Mouse (Mus musculus) kidney, adult 2 months (tissue): ENCODE data around the gene Lyzl4. TPM values are rescaled to one million over a fixed set of nuclear protein-coding genes. Genes with fewer than 3 reads are reported as not detected.
A peak's percentile ranks its signal among the peaks of the same experiment; 100 is the strongest.
"Not testable (repeated sequence)": the region's sequence is repeated elsewhere in the genome, so short reads cannot be mapped to it uniquely, and the experiment has no call there.

Experiments used
- DNase-seq: peaks from one replicate; pipeline ENCODE4 v3.0.0; 2021
- H3K27ac ChIP-seq: fragments of 200-500 bp; 2 replicates; pipeline ENCODE4 v1.5.1; 2012; ENCODE audit warnings: low read depth, low read length, control low read depth, inconsistent platforms; ENCODE audit not compliant: insufficient read depth
- H3K27me3 ChIP-seq: fragments of 200-500 bp; replicated peaks from 2 replicates; pipeline ENCODE4 v1.6.1; 2012; ENCODE audit warnings: mild to moderate bottlenecking, moderate library complexity, low read length, inconsistent platforms; ENCODE audit not compliant: control insufficient read depth, insufficient read depth
- H3K36me3 ChIP-seq: fragments of 200-500 bp; 2 replicates; pipeline ENCODE4 v1.6.1; 2012; ENCODE audit warnings: mild to moderate bottlenecking, moderate library complexity, low read length, inconsistent platforms; ENCODE audit not compliant: control insufficient read depth, insufficient read depth
- H3K4me1 ChIP-seq: fragments of 200-500 bp; 2 replicates; pipeline ENCODE4 v1.6.1; 2011; ENCODE audit warnings: low read length; ENCODE audit not compliant: control insufficient read depth, insufficient read depth
- H3K4me3 ChIP-seq: fragments of 200-500 bp; 2 replicates; pipeline ENCODE4 v1.5.1; 2011; ENCODE audit warnings: mild to moderate bottlenecking, low read depth, low read length, control low read depth; ENCODE audit not compliant: insufficient read depth
- CTCF ChIP-seq: fragments of 200-500 bp; conservative IDR thresholded peaks from 2 replicates; pipeline ENCODE4 v1.5.1; 2011; ENCODE audit warnings: low read depth, mild to moderate bottlenecking, control low read depth, low read length, moderate library complexity, mixed read lengths; ENCODE audit not compliant: insufficient read depth, insufficient read length
- POLR2A ChIP-seq: fragments of 200-500 bp; IDR thresholded peaks from one replicate; pipeline ENCODE4 v1.6.1; 2011; ENCODE audit warnings: low read depth, low read length, control low read depth
- WGBS: fragments of 180-500 bp; shearing (Covaris S2); methylation state at CpG from one replicate; pipeline ENCODE4 v1.1.7; 2018; 5-methylcytosine and 5-hydroxymethylcytosine counted together
- polyA plus RNA-seq: library from polyadenylated mRNA; depleted of rRNA; stranded (reverse); fragments of >200 nt; gene quantifications from 2 replicates; pipeline ENCODE4 v1.2.3, GENCODE M21; 2012

Gene Lyzl4
- polyA plus RNA-seq, 1 experiment: 0.11 TPM

- WGBS: 24% methylated on average over 6 of the region's 6 CpGs
- Histone ChIP-seq H3K4me1 (no peaks in the 10 kb centered on the region), H3K27ac (no peak overlapping the region), H3K4me3 (no peak overlapping the region), H3K36me3 (no peaks in the 10 kb centered on the region), H3K27me3 (no peaks in the 10 kb centered on the region)
- DNase-seq: no peak
- TF ChIP-seq CTCF (no peak), POLR2A (no peak)
Observed at GRCm38 (mm10) chr9:121600861-121601427, 41.0 kb downstream of the Lyzl4 start.

- no peak overlapping the region for H3K4me3 ChIP-seq
- TF ChIP-seq POLR2A: no peak
- no peak for TF ChIP-seq CTCF
- DNase-seq: no peak
- no peak overlapping the region for H3K27ac ChIP-seq
- no peaks in the 10 kb centered on the region for H3K36me3 ChIP-seq
- H3K4me1 ChIP-seq: no peaks in the 10 kb centered on the region
- 41% methylated on average over 13 of the region's 13 CpGs for WGBS
- H3K27me3 ChIP-seq: no peaks in the 10 kb centered on the region
Observed at GRCm38 (mm10) chr9:121600201-121600860, 41.6 kb downstream of the Lyzl4 start.

GRCm38 (mm10) chr9:121599551-121599950 lies 42.3 kb downstream of the Lyzl4 start:
- no peaks in the 10 kb centered on the region for H3K36me3 ChIP-seq
- 59% methylated on average over 6 of the region's 6 CpGs for WGBS
- peak; percentile 40 for DNase-seq
- H3K4me1 ChIP-seq: no peaks in the 10 kb centered on the region
- TF ChIP-seq CTCF (no peak), POLR2A (no peak)
- no peak overlapping the region for H3K27ac ChIP-seq
- no peak overlapping the region for H3K4me3 ChIP-seq
- H3K27me3 ChIP-seq: no peaks in the 10 kb centered on the region

GRCm38 (mm10) chr9:121598106-121598505 lies 43.8 kb downstream of the Lyzl4 start:
- H3K4me3 ChIP-seq: no peak overlapping the region
- H3K4me1 ChIP-seq: no peaks in the 10 kb centered on the region
- H3K27me3 ChIP-seq: no peaks in the 10 kb centered on the region
- TF ChIP-seq CTCF: no peak
- no peak for TF ChIP-seq POLR2A
- no peak for DNase-seq
- 78% methylated on average over 2 of the region's 2 CpGs for WGBS
- H3K27ac ChIP-seq: no peak overlapping the region
- H3K36me3 ChIP-seq: no peaks in the 10 kb centered on the region

- TF ChIP-seq POLR2A (no peak), CTCF (no peak)
- Histone ChIP-seq H3K4me1 (no peaks in the 10 kb centered on the region), H3K27me3 (no peaks in the 10 kb centered on the region), H3K36me3 (no peaks in the 10 kb centered on the region), H3K27ac (no peak overlapping the region), H3K4me3 (no peak overlapping the region)
- WGBS: 62% methylated on average over 4 of the region's 4 CpGs
- no peak for DNase-seq
Observed at GRCm38 (mm10) chr9:121594771-121595170, 47.1 kb downstream of the Lyzl4 start.

- not testable (repeated sequence) for H3K4me3 ChIP-seq, H3K27ac ChIP-seq, H3K36me3 ChIP-seq, H3K27me3 ChIP-seq, H3K4me1 ChIP-seq
- WGBS: 74% methylated on average over 3 of the region's 3 CpGs
- peak; percentile 18 for DNase-seq
Observed at GRCm38 (mm10) chr9:121593768-121594167, 48.1 kb downstream of the Lyzl4 start.

- 72% methylated on average over 13 of the region's 13 CpGs for WGBS
- TF ChIP-seq POLR2A (no peak), CTCF (no peak)
Observed at GRCm38 (mm10) chr9:121592948-121593550, 48.8 kb downstream of the Lyzl4 start.

More at GRCm38 (mm10) chr9:121592948-121593550, 48.8 kb downstream of the Lyzl4 start:
- no peaks in the 10 kb centered on the region for H3K4me1 ChIP-seq
- H3K27me3 ChIP-seq: no peaks in the 10 kb centered on the region
- no peak overlapping the region for H3K4me3 ChIP-seq
- no peak overlapping the region for H3K27ac ChIP-seq
- H3K36me3 ChIP-seq: no peaks in the 10 kb centered on the region
- no peak for DNase-seq
